Mouse (Mus musculus) right cerebral cortex, postnatal 36 days (tissue): Measurements from ENCODE around the gene Ttc4.

Source experiments
- DNase-seq, 2 experiments: peaks; one replicate each; pipeline ENCODE4 v3.0.0; 2022; ENCODE audit warnings: low spot score in 2 of 2, mixed read lengths in 1 of 2

Gene Ttc4

GRCm38 (mm10) chr4:106678442-106679118, at the start of gene Ttc4:
TSS of gene Ttc4 (minus strand) at chr4:106678944.
- DNase-seq = peak; percentile 73 to 76

GRCm38 (mm10) chr4:106720631-106721030, 41.9 kb upstream of the Ttc4 start:
- no peak for DNase-seq

DNA sequence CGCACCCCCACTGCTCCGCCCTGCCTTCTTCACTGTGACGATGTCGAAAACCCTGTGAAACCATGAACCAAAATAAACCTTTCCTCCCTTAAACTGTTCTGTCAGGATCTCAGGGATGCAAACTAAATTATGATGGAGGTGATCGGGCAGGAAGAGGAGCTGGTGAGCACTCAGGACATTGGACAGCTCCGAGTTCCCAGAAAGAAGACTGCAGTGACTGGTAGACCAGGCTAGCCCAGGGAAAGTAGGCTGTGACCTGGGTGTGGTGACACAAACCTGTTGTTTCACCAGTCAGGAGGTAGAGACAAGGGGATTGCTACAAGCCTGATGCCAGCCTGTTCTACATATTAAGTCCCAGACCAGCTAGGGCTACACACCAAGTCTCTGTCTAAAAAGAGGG, 34.9 kb upstream of the Ttc4 start:
- no peak for DNase-seq

- DNase-seq = peak; percentile 52 to 53
Observed at GRCm38 (mm10) chr4:106708408-106708807, 29.7 kb upstream of the Ttc4 start.

- no peak for DNase-seq
Observed at GRCm38 (mm10) chr4:106707957-106708356, 29.2 kb upstream of the Ttc4 start.

- no peak for DNase-seq
Observed at GRCm38 (mm10) chr4:106705096-106705665, 26.4 kb upstream of the Ttc4 start.

- DNase-seq = peak; percentile 62 to 71
Observed at GRCm38 (mm10) chr4:106704416-106704815, 25.7 kb upstream of the Ttc4 start.

- DNase-seq = no peak
Observed at GRCm38 (mm10) chr4:106703956-106704355, 25.2 kb upstream of the Ttc4 start.

GRCm38 (mm10) chr4:106700798-106701197, 22.1 kb upstream of the Ttc4 start:
- no peak for DNase-seq

DNA sequence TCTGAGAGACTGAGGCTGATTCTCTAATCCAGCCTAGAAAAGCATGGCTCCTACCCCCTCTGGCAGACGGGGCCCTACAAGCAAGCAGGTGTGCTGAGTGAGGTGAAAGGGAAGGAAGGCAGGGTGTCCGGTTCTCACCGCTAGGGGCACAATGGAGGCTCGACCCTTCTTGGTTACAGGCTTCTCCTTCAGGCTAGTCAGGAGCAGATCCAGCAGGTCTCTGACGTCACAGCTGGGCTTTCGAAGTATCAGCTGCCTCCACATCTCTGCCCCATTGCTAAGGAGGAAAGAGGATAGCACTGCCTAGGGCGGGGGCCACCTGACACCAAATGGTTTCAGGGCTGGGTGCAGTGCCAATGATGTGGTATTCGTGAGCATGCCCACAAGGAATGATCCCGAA, 21.2 kb upstream of the Ttc4 start:
- DNase-seq = no peak

DNA sequence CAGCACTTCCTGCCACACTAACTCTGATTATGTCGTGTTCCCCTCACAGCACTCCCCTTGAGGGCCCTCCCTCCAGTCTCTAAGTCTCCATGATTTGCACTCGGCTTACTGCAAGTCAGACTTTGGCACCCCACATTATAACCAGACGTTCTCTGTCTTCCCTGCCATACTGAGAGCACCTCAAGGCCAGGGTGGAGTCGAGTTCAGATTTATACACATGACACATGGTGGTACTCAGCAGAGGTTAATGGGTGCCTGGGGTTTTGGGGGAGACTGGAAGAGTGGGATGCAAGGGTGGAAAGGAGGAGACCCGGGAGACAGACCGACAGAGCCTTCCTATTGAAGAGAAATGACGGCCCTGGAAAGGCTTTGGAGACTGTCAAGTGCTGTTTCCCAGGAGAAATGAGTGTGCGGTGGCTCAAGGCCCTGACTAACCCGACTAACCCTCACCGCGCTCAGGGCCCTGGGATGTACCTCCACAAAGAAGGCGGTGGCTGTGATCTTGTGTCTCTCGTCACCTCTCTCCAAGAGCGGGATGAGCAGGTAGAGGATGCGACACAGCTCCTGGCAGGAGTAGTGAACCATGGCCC, 15.2 kb upstream of the Ttc4 start:
- no peak for DNase-seq

GRCm38 (mm10) chr4:106688636-106689296, 10.0 kb upstream of the Ttc4 start:
- DNase-seq = no peak

DNA sequence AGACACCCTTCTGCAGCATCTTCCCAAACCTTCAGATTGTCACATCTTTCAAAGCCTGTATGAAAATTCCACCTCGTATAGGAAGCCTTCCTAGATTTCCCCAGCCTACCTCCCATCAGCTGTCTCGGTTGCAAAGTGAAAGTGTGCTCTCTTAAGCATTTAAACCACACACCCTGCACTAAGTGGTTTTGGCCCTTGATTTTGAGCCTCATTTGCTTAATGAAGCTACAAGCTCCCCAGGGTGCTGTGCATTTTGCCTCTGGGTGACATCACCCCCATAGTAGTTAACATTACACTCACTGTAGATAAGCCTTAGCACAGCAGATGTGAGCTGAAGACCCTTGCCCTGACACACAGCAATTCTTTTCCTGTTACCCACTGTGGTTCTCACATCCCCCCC, 2.2 kb upstream of the Ttc4 start:
- DNase-seq = no peak

DNA sequence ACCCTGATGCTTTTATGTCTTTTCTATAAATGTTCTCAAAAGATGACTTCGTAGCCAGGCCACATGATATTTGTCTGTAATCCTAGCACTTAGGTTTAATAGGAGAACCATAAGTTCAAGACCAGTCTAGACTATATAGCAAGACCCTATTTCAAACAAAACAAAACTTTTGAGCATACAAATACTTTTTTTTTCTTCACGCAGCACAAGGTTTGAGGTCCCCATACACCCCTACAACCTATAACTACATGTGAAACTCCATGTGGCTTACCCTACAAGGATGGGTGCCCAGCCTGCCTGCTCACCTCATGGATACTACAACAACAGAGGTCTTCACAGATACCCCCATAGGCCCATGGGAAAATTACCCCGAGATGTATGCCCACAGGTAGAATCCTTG, 408 bp upstream of the Ttc4 start:
- DNase-seq = no peak

DNA sequence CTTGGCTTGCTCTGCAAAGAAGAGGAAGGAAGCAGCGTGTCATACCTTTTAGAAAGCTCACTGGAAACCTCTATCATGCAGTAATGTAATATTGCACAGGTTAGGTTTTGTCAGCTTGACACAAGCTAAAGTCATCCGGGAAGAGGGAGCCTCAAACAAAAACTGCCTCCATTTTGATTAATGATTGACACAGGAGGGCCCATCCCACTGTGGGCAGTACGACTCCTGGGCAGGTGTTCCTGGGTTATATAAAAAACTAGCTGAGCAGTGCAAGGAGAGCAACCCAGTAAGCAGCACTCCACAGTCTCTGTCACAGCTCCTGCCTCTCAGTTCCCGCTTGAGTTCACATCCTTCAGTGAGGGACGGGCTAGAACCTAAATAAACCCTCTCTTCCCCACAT, 2.0 kb downstream of the Ttc4 start:
- DNase-seq = no peak

DNA sequence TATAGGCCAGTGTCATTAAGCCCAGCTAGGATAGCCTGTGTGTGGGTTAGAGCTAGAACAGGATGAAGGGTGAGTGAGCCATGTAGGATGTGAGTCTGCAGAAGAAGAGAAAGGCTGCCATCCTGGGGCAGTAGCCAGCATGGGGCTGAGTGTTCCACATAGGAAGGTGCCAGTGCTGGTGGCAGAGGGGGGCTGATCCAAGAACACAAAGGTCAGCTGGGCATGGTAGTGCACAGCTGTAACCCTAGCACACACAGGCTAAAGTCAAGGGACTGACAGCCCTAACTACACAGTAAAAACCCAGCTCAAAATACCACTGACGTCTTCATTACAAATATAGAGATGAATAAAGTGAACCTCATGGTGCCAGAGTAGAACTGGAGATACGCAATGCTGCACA, 12.2 kb downstream of the Ttc4 start:
- DNase-seq = no peak

DNA sequence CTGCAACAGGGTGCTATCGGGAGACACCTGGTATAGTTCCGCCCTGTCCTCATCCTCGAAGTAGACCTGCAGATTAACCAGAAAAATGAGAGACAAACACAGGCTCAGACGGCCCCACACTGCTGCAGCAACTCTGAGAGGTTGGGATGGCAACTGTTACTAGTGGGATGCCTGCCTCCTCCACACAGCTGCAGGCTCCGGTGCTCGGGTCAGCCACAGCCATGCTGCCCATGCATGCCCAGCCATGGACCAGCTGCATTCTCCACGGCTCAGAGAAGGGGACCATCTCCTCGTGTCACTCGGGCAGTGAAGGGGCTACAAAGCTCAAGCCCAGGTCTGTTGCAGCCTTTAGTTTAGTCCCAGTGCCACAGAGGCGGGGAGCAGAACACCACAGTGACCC, 13.1 kb downstream of the Ttc4 start:
- no peak for DNase-seq

DNA sequence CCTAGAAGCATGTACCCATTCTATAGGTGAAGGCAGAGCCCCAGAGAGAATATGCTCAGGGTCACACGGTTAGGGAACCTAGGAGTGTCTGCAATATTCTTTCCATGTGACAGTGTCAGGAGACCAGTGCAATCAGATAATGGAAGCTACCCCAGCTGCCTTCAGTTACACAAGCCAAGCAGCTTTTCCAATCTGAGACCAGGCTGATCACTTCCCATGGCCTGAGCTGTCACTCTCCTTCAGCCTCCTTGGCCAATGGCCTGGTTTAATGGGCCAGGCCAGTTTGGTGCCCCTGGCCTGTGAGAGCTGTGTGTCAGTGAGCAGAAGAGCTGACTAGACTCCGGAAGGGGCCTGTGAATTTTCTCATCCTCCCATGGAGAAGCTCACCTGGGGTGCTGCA, 13.5 kb downstream of the Ttc4 start:
- DNase-seq = no peak

GRCm38 (mm10) chr4:106664697-106665096, 14.0 kb downstream of the Ttc4 start:
- DNase-seq = no peak

DNA sequence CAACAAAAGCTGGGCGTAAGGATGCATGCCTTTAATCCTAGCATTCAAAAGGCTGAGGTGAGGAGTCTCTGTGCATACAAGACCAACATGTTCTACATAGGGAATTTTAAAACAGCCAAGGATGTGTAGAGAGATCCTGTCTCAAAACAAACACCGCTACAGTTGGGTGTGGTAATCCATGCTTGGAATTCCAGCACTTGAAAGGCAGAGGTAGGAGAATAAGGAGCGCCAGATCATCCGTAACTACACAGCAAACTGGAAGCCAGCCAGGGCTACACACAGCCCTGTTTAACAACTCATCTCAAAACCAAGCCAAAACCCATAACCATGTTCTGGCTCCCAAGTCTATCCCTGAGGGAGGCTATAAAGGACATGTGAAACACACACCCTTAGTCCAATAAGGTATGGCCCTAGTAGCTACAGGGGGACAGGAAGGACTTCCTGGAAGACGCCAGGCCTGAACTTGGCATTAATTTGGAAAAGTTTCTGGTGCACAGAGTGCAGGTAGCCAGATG, 14.7 kb downstream of the Ttc4 start:
- DNase-seq = no peak

DNA sequence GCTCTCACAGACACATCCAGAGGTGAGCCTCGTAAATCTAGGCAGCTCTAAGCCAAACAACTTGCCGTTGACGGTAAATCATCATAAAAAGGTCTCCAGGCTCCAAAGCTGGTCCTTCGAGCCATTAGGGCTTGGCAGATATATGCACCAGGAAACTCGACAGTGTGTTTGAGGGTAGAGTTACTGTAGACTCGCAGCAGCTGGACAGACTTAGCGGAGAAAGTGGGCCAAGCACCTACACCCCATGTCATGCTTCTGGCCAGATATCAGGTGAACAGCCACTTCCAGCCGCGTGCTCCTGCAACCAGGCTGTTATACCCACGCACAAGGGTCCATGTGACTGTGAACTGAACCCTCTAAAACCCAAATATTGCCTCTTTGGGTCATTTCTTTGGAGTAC, 23.1 kb downstream of the Ttc4 start:
- DNase-seq = no peak

GRCm38 (mm10) chr4:106653051-106653450, 25.7 kb downstream of the Ttc4 start:
- no peak for DNase-seq

- no peak for DNase-seq
Observed at GRCm38 (mm10) chr4:106652546-106652945, 26.2 kb downstream of the Ttc4 start.
